Mouse (Mus musculus) stomach, postnatal 0 days (tissue): Measurements from ENCODE around the gene Ddx17.

Experiments used
- CTCF ChIP-seq: IDR thresholded peaks from 2 replicates; pipeline ENCODE4 v1.5.1; 2016; ENCODE audit warnings: antibody characterized with exemption, low read depth, mild to moderate bottlenecking, moderate library complexity
- EP300 ChIP-seq: optimal IDR thresholded peaks from 2 replicates; pipeline ENCODE3; 2016; ENCODE audit warnings: antibody characterized with exemption

DNA sequence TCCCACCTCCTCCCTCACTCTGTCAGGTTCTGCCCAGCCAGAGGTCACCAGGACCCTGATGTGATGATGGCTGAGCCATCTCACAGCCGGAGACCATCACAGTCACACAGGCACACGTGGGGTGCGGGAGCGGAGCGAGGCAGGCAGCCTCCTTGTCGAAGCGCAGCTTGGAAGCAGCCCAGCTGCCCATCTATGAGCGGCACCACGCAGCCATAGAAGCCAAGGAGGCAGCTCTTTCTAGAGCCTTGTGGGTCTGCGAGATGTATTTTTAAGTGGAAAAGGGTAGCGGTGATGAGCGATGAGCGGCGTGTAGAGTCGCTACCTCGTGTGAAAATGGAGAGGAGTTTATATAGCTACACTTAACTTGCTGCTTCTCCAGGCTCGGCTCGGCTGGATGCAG, 53.0 kb downstream of the Ddx17 start:
- TF ChIP-seq CTCF (no peak), EP300 (no peak)
